Mouse (Mus musculus): ENCODE measurements around the gene Sectm1b.
A peak's percentile ranks its signal among the peaks of the same experiment; 100 is the strongest.
"Not testable (repeated sequence)": the region's sequence is repeated elsewhere in the genome, so short reads cannot be mapped to it uniquely, and the experiment has no call there.

Gene Sectm1b

GRCm38 (mm10) chr11:121063379-121063778, at the start of gene Sectm1b:
Sectm1b (minus strand) TSS chr11:121063569.
- no peak for DNase-seq (ENCODE audit: low read depth)

- DNase-seq (ENCODE audit: low read depth): peak; percentile 80
Measured at GRCm38 (mm10) chr11:121112091-121112775, 48.9 kb upstream of the Sectm1b start.

DNA sequence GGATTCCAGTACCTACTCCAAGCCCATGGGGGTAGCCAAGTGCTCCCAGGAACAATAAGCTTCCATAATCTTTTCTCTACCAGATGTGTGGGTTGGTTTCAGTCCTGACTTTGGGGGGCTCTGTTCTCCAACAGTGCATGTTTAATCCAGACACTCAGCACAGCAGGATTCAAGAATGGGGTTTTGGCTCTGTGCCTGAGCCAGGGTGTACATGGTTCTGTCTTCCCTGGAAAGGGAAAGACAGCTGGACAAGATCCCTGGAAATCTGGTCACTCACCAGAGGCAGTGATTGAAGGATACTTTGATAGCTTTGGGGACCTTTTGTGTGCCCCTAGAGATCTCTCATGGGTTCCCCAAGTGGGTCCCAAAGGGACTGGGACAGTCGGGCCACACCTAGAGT, 48.2 kb upstream of the Sectm1b start:
- DNase-seq (ENCODE audit: low read depth): peak; percentile 48

GRCm38 (mm10) chr11:121111051-121111450, 47.7 kb upstream of the Sectm1b start:
- no peak for DNase-seq (ENCODE audit: low read depth)

DNA sequence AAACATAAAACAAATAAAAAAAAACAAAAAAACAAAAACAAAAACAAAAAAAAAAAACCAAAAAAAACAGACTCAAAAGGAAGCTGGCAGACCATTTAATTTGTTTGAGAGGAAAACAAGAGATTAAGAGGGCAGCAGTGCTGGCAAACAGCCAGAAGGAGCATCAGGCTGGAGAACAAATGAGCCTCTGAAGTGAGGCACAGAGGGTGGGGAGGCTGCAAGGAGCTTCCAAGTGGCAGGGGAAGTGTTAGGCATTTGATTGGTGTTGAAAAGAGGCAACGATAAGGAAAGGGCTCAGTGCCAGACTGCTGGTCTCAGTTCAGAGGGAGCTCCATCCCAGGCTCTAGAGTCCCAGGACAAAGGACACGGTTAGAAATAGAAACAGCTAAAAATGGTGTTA, 46.6 kb upstream of the Sectm1b start:
- DNase-seq (ENCODE audit: low read depth): peak; percentile 35

GRCm38 (mm10) chr11:121108061-121108460, 44.7 kb upstream of the Sectm1b start:
- DNase-seq (ENCODE audit: low read depth): no peak

- DNase-seq (ENCODE audit: low read depth): not testable (repeated sequence)
Measured at GRCm38 (mm10) chr11:121107242-121107641, 43.9 kb upstream of the Sectm1b start.

DNA sequence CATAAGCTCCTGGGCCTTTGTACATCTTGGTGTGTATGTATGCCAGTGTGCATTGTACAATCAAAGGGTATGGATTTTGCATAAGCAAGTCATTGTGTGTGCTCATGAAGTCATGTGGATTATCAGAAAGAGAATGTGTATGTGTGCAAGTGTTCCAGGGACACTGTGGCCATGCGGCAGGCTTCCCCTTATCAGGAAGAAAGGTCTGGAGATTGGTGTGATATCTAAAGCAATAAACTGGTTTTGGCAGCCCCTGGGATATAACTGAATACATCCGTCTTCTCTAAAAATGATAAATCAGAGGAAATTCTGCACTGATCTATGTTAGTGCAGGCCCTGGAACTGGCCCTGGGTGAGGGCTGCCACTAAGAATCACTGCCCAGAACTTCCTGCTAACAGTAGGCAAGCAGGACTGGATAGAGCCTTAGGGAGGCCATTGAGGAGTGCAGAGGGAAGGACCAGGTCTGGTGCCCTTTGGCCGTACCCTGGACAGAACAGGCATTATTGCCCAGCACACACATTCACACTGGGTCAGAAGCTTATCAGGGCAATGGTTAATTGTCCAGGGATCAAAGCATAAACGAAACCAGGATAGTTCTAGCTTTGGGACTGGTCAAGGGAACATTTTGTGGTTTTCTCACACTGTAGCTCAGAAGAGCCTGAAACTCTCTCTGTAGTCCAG, 37.9 kb upstream of the Sectm1b start:
- DNase-seq (ENCODE audit: low read depth): no peak

DNA sequence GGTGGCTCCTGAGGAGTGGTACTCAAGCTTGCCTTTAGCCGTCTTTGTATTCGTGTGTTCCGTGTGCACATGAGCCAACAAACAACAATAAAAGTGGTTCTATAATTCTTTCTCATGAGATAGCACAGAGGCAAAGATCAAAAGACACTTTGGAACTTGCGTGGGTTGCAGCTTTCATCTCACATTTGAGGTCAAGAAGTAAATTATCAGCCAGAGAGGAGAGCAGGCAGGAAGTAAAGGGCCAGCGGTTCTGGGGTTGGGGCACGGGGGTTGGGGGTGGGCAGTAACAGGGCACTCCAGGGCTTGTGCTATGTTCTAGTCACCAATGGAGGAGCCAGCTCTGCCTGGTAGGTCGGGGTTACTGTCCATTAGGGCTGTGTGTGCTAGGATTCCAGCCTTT, 37.3 kb upstream of the Sectm1b start:
- no peak for DNase-seq (ENCODE audit: low read depth)

DNA sequence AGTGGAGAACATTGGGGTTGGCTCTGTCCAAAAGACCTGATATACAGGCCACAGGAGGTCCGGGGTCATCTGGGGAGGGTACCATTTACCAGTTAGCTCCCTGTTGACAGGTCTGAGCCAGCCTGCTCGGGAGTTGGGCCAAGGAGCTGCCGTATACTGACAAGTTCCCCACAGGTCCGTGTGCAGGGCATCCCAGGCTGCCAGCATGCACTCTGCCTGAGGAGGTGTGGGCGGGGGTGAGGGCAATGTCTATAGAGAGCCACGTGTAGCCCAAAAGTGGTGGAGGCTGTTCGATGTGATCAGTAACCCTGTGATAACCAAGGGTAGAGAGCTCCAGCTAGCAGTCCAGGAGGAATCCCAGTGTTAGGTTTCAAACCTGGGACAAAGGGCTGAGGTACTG, 36.4 kb upstream of the Sectm1b start:
- no peak for DNase-seq (ENCODE audit: low read depth)

GRCm38 (mm10) chr11:121092606-121093585, 29.5 kb upstream of the Sectm1b start:
- DNase-seq (ENCODE audit: low read depth): no peak

GRCm38 (mm10) chr11:121090943-121091342, 27.6 kb upstream of the Sectm1b start:
- peak; percentile 44 for DNase-seq (ENCODE audit: low read depth)

DNA sequence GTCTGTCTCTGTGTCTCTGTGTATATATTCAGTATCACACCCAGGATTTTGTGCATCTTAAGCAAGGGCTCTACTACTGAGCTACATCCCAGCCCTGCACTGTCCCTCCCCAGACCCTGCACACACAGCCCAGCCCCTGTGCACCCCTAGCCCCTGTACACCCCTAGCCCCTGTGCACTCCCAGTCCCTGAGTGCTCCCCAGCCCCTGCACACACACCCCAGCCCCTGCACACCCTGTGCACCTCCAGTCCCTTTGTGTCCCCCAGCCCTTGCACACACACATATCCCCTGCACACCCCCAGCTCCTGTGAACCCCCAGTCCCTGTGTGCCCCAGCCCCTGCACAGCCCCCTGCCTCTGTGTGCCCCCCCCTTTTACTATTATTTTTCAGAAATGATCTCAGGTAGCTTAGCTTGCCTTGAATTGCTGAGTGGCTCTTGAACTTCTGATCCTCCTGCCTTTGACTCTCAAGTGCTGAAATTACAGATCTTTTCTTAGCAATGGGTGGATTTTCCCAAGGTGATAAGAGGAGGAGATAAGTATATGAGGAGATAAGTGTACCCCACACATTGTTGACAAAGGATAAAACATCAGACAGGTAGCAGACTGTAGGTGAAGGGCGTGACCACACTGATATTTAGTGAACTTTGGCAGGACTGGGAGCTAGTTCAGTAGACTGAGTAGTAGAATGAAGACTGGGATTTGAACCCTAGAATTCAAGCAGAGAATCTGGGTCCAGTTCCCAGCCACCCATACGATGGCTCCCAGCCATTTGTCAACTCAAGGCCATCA, 26.6 kb upstream of the Sectm1b start:
- no peak for DNase-seq (ENCODE audit: low read depth)

GRCm38 (mm10) chr11:121088997-121089396, 25.6 kb upstream of the Sectm1b start:
- no peak for DNase-seq (ENCODE audit: low read depth)

- DNase-seq (ENCODE audit: low read depth): no peak
Measured at GRCm38 (mm10) chr11:121086296-121086695, 22.9 kb upstream of the Sectm1b start.

DNA sequence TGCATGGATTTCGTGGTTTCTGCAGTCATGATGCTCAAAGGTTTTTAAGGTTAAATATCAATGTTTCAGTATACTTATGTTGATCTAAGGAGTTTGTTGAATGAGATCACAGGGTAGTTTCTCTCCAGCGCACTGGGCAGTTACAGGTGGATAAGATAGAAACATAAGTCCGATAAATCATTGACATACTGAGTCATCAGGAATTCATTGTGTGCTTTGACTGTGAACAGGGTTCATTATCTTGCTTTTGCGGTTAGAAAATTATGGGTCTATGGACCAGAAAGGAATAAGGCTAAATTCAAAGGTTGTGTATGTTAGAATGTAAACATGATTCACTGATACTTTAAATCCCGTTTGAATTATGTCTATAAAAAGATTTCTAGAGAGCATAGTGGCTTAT, 21.8 kb upstream of the Sectm1b start:
- DNase-seq (ENCODE audit: low read depth): no peak

- DNase-seq (ENCODE audit: low read depth): peak; percentile 49
Measured at GRCm38 (mm10) chr11:121082857-121083500, 19.6 kb upstream of the Sectm1b start.

DNA sequence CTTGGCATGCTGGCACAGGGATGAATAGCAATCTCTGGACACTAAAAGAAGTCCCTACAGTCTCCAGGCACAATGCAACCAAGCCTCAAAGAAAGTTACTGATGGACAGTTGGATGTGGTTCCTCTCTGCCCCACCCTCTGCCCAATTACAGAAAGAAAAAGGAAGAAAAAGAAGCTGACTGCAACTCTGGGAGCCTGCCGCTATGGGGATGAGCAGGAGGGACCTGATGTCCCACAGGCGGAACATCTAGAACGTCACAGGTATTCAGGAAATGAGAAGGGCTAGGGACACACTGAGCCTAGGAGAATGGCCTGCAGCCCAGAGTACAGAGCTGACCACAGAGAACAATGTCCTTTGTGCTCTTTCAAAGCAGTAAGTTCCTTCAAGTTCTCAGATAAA, 18.9 kb upstream of the Sectm1b start:
- no peak for DNase-seq (ENCODE audit: low read depth)

- no peak for DNase-seq (ENCODE audit: low read depth)
Measured at GRCm38 (mm10) chr11:121081120-121081519, 17.8 kb upstream of the Sectm1b start, which contains the start of gene Sectm1a. Sectm1a (minus strand) TSS chr11:121081220.

- DNase-seq (ENCODE audit: low read depth): no peak
Measured at GRCm38 (mm10) chr11:121080330-121080729, 17.0 kb upstream of the Sectm1b start.

DNA sequence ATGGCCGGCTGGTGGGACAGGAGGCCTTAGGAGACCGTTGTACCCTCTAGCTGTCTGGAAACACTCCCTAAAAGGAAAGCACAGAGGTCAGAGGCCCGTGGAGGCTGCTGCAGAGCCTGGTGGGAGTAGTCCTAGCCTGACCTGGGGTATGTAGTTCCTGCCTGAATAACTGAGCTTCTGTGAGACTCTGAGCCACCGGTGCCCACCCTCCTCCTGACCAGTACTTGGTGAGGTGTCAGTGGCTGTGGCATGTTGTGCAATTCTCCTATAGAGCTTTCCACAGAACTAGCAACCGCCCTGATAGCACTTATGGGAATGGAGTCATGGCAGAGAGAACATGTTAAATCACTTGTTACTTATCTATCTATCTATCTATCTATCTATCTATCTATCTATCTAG, 12.3 kb upstream of the Sectm1b start:
- no peak for DNase-seq (ENCODE audit: low read depth)
